24 mouse cellular contexts compared by ENCODE assay signal in the genomic region with DNA sequence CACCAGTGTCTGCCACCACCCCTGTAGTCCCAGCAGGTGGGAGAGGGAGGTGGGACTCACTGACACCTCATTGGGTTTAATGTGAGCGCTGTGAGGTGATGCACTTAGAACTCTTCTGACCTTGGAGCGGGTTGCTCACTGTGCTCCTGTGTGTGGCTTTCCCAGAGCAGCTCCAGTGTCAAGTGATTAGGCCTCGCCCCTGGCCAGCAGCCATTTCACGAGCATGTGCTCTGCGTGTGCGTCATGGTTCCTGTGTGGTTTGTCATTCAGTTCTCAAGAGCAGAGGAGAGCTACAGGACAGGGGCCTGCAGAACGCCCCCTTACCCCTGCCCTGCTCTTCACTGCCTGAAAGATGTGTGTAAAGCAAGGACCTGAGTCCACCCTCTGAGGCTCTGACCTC. TPM values are rescaled to one million over a fixed set of nuclear protein-coding genes. Genes with fewer than 3 reads are reported as not detected.
A peak's percentile ranks its signal among the peaks of the same experiment; 100 is the strongest.
DNase-seq lines count a peak whose midpoint lies in the region; ATAC-seq and TF ChIP-seq lines count a peak whose summit lies in the region.
"Had no signal": no experiment of that assay in that cellular context is flagged by ENCODE, and none has a peak within 500 bp of the region (broad histone marks: within the 10 kb centered on the region; RNA-seq: fewer than 3 reads in every experiment).

No protein-coding gene starts in this region.

- peaks cover 86% of the 10 kb centered on the region for H3K36me3 ChIP-seq in heart, postnatal 0 days (replicated peaks; ENCODE audit: control insufficient read depth, insufficient read depth, low read length)
- peaks cover 95% of the 10 kb centered on the region for H3K36me3 ChIP-seq in heart, embryonic 12.5 days
- peaks cover 99% of the 10 kb centered on the region for H3K36me3 ChIP-seq in C2C12 (ENCODE audit: control insufficient read depth, insufficient read depth)

- H3K9me3 ChIP-seq in heart, postnatal 0 days (replicated peaks; ENCODE audit: control insufficient read depth, low read length), result no peaks in the 10 kb centered on the region
- H3K9me3 ChIP-seq in heart, embryonic 12.5 days (replicated peaks), result no peaks in the 10 kb centered on the region
- H3K9me3 ChIP-seq: embryonic facial prominence, embryonic 15.5 days; forebrain, embryonic 10.5 days; hindbrain, embryonic 12.5 days had no signal

- no peak overlapping the region for H3K9ac ChIP-seq in heart, postnatal 0 days (replicated peaks; ENCODE audit: low read depth, low read length)
- H3K9ac ChIP-seq in heart, embryonic 12.5 days, result no peak overlapping the region
- H3K9ac ChIP-seq: embryonic facial prominence, embryonic 15.5 days; hindbrain, embryonic 12.5 days had no signal

- TF ChIP-seq CTCF in heart, postnatal 0 days (IDR thresholded peaks at IDR 0.05; ENCODE audit: low read depth), result no peak
- no peak for TF ChIP-seq CTCF in C2C12 (IDR thresholded peaks at IDR 0.05; ENCODE audit: control insufficient read depth, insufficient read depth, insufficient read length)

- no peaks in the 10 kb centered on the region for H3K27me3 ChIP-seq in heart, postnatal 0 days (ENCODE audit: control insufficient read depth, insufficient read depth, low read length)
- no peaks in the 10 kb centered on the region for H3K27me3 ChIP-seq in heart, embryonic 12.5 days (replicated peaks)
- no peaks in the 10 kb centered on the region for H3K27me3 ChIP-seq in C2C12 (ENCODE audit: control insufficient read depth, insufficient read depth, insufficient read length)
- H3K27me3 ChIP-seq: embryonic facial prominence, embryonic 15.5 days; hindbrain, embryonic 12.5 days; Patski had no signal

- TF ChIP-seq EP300 in heart, postnatal 0 days (IDR thresholded peaks at IDR 0.05; ENCODE audit: low read depth), result no peak

- no peak overlapping the region for H3ac ChIP-seq in C2C12 (ENCODE audit: control insufficient read depth, insufficient read length, low read depth)

- no peak overlapping the region for H3K4me3 ChIP-seq in heart, postnatal 0 days (ENCODE audit: low read depth, low read length)
- H3K4me3 ChIP-seq in heart, embryonic 12.5 days, result no peak overlapping the region
- no peak overlapping the region for H3K4me3 ChIP-seq in C2C12 (ENCODE audit: insufficient read depth, poor library complexity, severe bottlenecking)
- H3K4me3 ChIP-seq: embryonic facial prominence, embryonic 15.5 days; erythroblast, embryonic 14.5 days; forebrain, embryonic 10.5 days; gastrocnemius, adult 2 months; hindbrain, embryonic 12.5 days had no signal

- H3K4me1 ChIP-seq in heart, postnatal 0 days (ENCODE audit: control insufficient read depth, insufficient read depth), result no peaks in the 10 kb centered on the region
- H3K4me1 ChIP-seq in heart, embryonic 12.5 days (replicated peaks), result no peaks in the 10 kb centered on the region
- H3K4me1 ChIP-seq: embryonic facial prominence, embryonic 15.5 days; forebrain, embryonic 10.5 days; hindbrain, embryonic 12.5 days had no signal

- H3K4me2 ChIP-seq in heart, postnatal 0 days (ENCODE audit: low read depth, low read length), result no peak overlapping the region
- H3K4me2 ChIP-seq in heart, embryonic 12.5 days, result no peak overlapping the region
- H3K4me2 ChIP-seq: embryonic facial prominence, embryonic 15.5 days; hindbrain, embryonic 12.5 days had no signal

- H3K27ac ChIP-seq in heart, postnatal 0 days (ENCODE audit: low read depth), result no peak overlapping the region
- no peak overlapping the region for H3K27ac ChIP-seq in heart, embryonic 12.5 days (ENCODE audit: poor library complexity, severe bottlenecking)
- H3K27ac ChIP-seq: embryonic facial prominence, embryonic 15.5 days; forebrain, embryonic 10.5 days; gastrocnemius, adult 2 months; hindbrain, embryonic 12.5 days had no signal

- DNase-seq in heart, postnatal 0 days (ENCODE audit: low spot score), result no peak
- DNase-seq in NIH3T3 (ENCODE audit: low read depth), result peak; percentile 38
- DNase-seq in adrenal gland, postnatal 25 days, result peak; percentile 55
- DNase-seq in right cerebral cortex, adult 18-20 months, result no peak
- no peak for DNase-seq in layer of hippocampus, adult 18-20 months (ENCODE audit: low spot score in 2 of 2)
- DNase-seq in embryo, embryonic 10 days (ENCODE audit: low spot score), result no peak
- DNase-seq: cerebellum, adult 18-20 months; cerebellum, postnatal 10 days; embryo, embryonic 11 days; gastrocnemius, adult 2 months; gastrocnemius, postnatal 25 days; heart, postnatal 36 days; kidney, adult 8-10 months had no signal

- H3K79me3 ChIP-seq in C2C12 (ENCODE audit: low read depth), result peaks cover 1% of the 10 kb centered on the region

- 83% methylated on average over 7 of the region's 7 CpGs for WGBS in heart, postnatal 0 days
- 87% methylated on average over 7 of the region's 7 CpGs for WGBS in heart, embryonic 12.5 days

- no peaks in the 10 kb centered on the region for H3K79me2 ChIP-seq in C2C12 (ENCODE audit: control insufficient read depth, insufficient read depth)

- 0 out of 2 replicates have a peak, but pooled peaks have one; percentile 30 for ATAC-seq in heart, postnatal 0 days (ENCODE audit: insufficient read depth, low read depth)
- ATAC-seq in heart, embryonic 12.5 days (ENCODE audit: insufficient number of reproducible peaks, low FRiP score), result no peak
- ATAC-seq: forebrain, embryonic 14.5 days; hindbrain, embryonic 16.5 days; inflammation-experienced regulatory T-cells, adult 6 months; intestine, postnatal 0 days; Patski had no signal

TF ChIP-seq in C2C12, 6 proteins besides CTCF, POLR2A, EP300 and RAD21:
- TF ChIP-seq USF1 (IDR thresholded peaks at IDR 0.05; ENCODE audit: low read depth) (no peak), MAX (IDR thresholded peaks at IDR 0.05) (peak; percentile 21)

RNA-seq across cellular contexts. Expression of a gene that starts 13.6 kb away (rescaled TPM):
- 11.1 and 13.9 TPM in 2 replicates for total RNA-seq in heart, postnatal 0 days (2014; rRNA removed; ENCODE audit: low replicate concordance)
- polyA plus RNA-seq in heart, postnatal 0 days (2015; fragmentation: Nextera tagmentation; extraction: Ambion mirVana), result 17.2 and 17.3 TPM in 2 replicates
- polyA plus RNA-seq in heart, embryonic 12.5 days (2016; fragmentation: Nextera tagmentation; extraction: Ambion mirVana), result 33.7 and 35.8 TPM in 2 replicates
- polyA plus RNA-seq in C2C12 (2012; fragmentation: generic; extraction: Trizol), result 76.4 TPM
- 33.6 and 35.8 TPM in 2 replicates for total RNA-seq in adrenal gland, postnatal 25 days (2021)
- 10 to 100 TPM; 26.8 to 31.4 TPM for total RNA-seq in layer of hippocampus, adult 18-20 months (2021)

RNA-seq across cellular contexts. Expression of a gene that starts 32.5 kb away (rescaled TPM):
- 9.5 and 23.9 TPM in 2 replicates for total RNA-seq in heart, postnatal 0 days (2014; rRNA removed; ENCODE audit: low replicate concordance)
- polyA plus RNA-seq in heart, postnatal 0 days (2015; fragmentation: Nextera tagmentation; extraction: Ambion mirVana), result 41.7 and 42.5 TPM in 2 replicates
- 69.6 and 71.8 TPM in 2 replicates for polyA plus RNA-seq in heart, embryonic 12.5 days (2016; fragmentation: Nextera tagmentation; extraction: Ambion mirVana)
- polyA plus RNA-seq in C2C12 (2012; fragmentation: generic; extraction: Trizol), result 53.4 TPM
- 88.6 and 93.2 TPM in 2 replicates for total RNA-seq in adrenal gland, postnatal 25 days (2021)
- 10 to 100 TPM; 64.0 to 69.7 TPM for total RNA-seq in layer of hippocampus, adult 18-20 months (2021)

RNA-seq across cellular contexts. Expression of a gene that starts 34.3 kb away (rescaled TPM):
- total RNA-seq in heart, postnatal 0 days (2014; rRNA removed; ENCODE audit: low replicate concordance), result 25.0 and 35.4 TPM in 2 replicates
- polyA plus RNA-seq in heart, postnatal 0 days (2015; fragmentation: Nextera tagmentation; extraction: Ambion mirVana), result 6.0 and 6.9 TPM in 2 replicates
- polyA plus RNA-seq in heart, embryonic 12.5 days (2016; fragmentation: Nextera tagmentation; extraction: Ambion mirVana), result 9.8 and 10.4 TPM in 2 replicates
- 15.8 TPM for polyA plus RNA-seq in C2C12 (2012; fragmentation: generic; extraction: Trizol)
- total RNA-seq in adrenal gland, postnatal 25 days (2021), result 49.2 and 51.7 TPM in 2 replicates
- total RNA-seq in layer of hippocampus, adult 18-20 months (2021), result 10 to 100 TPM; 45.8 to 49.9 TPM

Comparison
In these comparisons a context has a peak if more than half of its experiments do, and no peak if none do; other contexts are left out.
1. DNase-seq: peak in NIH3T3 (single experiment) and adrenal gland, postnatal 25 days (single experiment); none in heart, postnatal 0 days (single experiment), right cerebral cortex, adult 18-20 months (single experiment), layer of hippocampus, adult 18-20 months (0 of 2) and embryo, embryonic 10 days (single experiment).